Mouse (Mus musculus): ENCODE measurements around the gene Abhd11. TPM values are rescaled to one million over a fixed set of nuclear protein-coding genes. Genes with fewer than 3 reads are reported as not detected.
"Not testable (repeated sequence)": the region's sequence is repeated elsewhere in the genome, so short reads cannot be mapped to it uniquely, and the experiment has no call there.

The Abhd11 gene
- total RNA-seq, 2 experiments from 2014 or later, result 57.1 to 58.5 TPM

GRCm38 (mm10) chr5:135023344-135024173 lies 14.6 kb downstream of the Abhd11 start, which contains the start of gene Stx1a:
Stx1a (plus strand) TSS chr5:135023482.
- peak; percentile 87 for DNase-seq

GRCm38 (mm10) chr5:135024665-135025224 lies 15.8 kb downstream of the Abhd11 start:
- DNase-seq, result no peak

- no peak for DNase-seq
These were observed 16.9 kb downstream of the Abhd11 start for GRCm38 (mm10) chr5:135025899-135026298.

DNA sequence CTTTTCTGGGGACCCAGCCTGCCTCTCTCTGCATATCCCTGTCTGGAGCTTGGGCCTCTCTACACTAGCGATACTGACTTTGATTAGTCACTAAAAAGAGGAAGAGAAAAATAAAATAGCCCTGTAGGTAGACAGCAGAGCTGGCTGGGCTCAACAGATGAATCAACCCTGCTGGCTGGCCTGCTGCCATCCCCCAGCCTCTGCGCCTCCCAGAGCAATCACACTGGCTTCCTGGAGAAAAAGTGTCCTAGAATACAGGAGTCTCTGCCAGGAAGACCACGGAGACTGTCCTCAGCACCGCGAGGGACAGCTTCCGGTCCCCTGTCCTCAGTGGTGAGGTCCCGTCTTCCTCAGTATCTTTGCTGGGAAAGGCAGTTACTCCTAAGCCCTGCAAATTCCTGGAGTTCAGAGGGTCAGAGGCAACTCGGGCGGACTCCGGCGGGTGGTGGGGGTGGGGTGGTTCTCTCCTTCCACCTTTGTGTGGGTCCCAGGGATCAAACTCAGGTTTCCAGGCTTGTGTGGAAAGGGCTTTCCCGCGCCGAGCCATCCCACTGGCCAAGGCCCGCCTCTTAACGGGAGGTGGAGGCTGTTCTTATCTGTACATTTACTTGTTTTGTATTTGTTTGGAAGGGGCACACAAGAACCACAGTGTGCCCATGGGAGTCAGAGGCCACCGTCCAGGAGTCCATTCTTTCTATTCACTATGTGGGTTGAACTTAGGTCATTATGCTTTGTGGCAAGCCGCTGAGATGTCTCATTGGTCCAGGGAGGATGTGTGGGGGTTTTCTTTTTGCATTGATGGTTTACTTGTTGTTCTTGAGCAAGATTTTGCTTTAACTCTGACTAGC lies 20.3 kb downstream of the Abhd11 start:
- DNase-seq, result peak; percentile 30

DNA sequence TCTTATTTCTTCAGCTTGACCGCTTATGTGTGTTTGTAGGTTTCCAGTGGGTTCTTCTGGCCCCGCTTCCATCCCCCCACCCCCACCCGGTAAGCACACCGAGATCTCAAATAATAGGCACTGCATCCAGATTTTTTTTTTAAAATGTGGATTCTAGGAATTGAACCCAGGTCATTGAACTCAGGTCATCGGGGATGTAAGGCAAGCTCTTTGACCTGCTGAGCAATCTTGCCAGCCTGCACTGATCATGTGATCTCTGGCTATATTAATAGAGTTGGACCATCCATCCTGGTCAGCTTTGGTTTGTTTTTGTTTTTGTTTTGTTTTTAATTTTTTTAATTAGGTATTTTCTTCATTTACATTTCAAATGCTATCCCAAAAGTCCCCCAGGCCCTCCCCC lies 23.6 kb downstream of the Abhd11 start:
- no peak for DNase-seq

DNA sequence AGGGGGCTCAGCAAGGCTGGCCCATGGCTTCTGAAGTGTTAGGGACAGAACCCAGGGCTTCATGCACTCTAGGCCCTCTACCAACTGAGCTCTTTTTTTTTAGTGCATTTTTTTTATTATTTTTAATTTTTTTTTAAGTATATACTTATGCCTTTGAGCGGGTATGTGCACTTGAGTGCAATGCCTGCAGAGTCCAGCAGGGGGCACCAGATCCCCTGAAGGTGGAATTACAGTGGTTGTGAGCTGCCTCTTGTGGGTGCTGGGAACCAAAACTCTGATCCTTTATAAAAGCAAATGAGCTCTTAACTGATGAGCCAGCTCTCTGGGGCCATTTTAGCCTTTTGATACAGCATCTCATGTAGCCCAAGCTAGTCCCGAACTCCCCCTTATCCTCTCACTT lies 25.6 kb downstream of the Abhd11 start:
- no peak for DNase-seq

- no peak for DNase-seq
These were observed 26.8 kb downstream of the Abhd11 start for GRCm38 (mm10) chr5:135035608-135036359.

DNA sequence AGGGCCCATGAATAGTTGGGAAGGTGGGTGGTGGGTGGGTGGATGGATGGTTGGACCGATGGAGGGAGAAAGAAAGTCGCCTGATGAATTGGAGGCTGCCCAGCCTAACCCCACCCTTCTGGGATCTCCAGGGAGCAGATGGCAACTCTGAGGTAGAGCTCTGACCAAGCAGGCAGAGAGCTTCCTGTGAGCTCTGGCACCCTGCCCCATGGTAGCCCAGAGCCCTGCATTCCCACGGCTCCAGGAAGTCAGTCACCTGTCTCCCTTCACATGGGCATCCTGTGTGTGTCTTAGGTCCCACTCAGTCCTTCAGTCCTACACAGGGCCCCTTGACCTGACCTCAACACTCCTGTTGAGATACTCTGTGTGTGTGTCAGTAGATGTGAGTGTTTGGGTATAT lies 29.0 kb downstream of the Abhd11 start:
- DNase-seq, result no peak

DNA sequence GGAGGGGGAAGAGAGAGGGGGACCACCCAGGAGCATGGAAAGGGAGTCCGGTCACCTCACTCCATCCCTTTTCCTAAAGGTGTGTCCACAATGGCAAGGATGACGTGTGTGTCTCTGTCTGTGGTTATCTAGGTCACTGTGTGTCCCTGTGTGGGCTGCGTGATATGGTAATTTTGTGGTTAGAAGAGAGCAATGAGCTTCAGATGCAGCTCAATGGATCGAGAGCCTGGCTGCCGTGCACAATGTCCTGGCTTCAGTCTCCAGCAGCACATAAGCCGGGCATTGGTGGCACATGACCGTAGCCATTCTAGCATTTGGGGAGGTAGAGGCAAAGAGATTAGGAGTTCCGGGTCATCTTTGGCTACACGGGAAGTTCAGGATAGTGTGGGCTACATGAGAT lies 30.6 kb downstream of the Abhd11 start:
- DNase-seq, result no peak

DNA sequence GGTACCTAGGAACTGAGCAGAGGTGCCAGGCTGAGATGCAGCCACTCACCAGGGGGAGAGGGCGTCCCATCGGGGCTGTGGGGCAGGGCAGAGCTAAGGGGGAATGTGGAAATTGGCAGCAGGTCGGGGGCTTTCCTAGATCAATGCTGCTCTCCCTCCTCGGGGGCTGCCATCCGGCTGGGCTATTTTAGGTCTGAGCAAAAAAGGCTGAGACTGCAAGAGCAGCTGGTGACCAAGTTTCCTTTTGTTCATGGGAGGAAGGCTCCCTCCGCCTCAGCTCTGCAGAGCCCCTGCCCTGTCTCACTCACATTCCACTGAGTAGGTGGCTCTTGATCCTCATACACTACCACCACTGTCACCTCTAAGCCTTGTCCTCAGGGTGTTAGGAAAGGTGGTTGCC lies 31.1 kb downstream of the Abhd11 start:
- DNase-seq, result no peak

- no peak for DNase-seq
These were observed 31.8 kb downstream of the Abhd11 start for GRCm38 (mm10) chr5:135040777-135041176.

- no peak for DNase-seq
These were observed 33.3 kb downstream of the Abhd11 start for GRCm38 (mm10) chr5:135042105-135042788.

- DNase-seq, result no peak
These were observed 35.6 kb downstream of the Abhd11 start for GRCm38 (mm10) chr5:135044575-135044974.

- no peak for DNase-seq
These were observed 39.6 kb downstream of the Abhd11 start for GRCm38 (mm10) chr5:135048539-135048938.

GRCm38 (mm10) chr5:135049268-135049667 lies 40.3 kb downstream of the Abhd11 start:
- DNase-seq, result not testable (repeated sequence)

GRCm38 (mm10) chr5:135053356-135053755 lies 44.4 kb downstream of the Abhd11 start:
- DNase-seq, result no peak

Other genes with a start within 250 kb of the Abhd11 start
- not detected for gene Tmem270, start 102.4 kb upstream of the Abhd11 start, total RNA-seq (2021)
- gene Cldn13, start 93.6 kb upstream of the Abhd11 start, total RNA-seq (2021), result not detected
- gene Mettl27, start 76.8 kb upstream of the Abhd11 start, total RNA-seq (2021), result 1 to 10 TPM; 4.0 to 5.2 TPM
- gene Cldn4, start 62.2 kb upstream of the Abhd11 start, total RNA-seq (2021), result not detected
- gene Cldn3, start 22.9 kb upstream of the Abhd11 start, total RNA-seq (2021), result under 1 TPM in 1 of 2 experiments, not detected in 1; 0.21 TPM
- gene Stx1a, start 14.3 kb downstream of the Abhd11 start, total RNA-seq (2021), result 1 to 10 TPM in 1 of 2 experiments, under 1 TPM in 1; 0.69 to 1.5 TPM
- 10 to 100 TPM; 22.0 to 25.2 TPM for gene Dnajc30, start 55.0 kb downstream of the Abhd11 start, total RNA-seq (2021)
- 10 to 100 TPM; 21.7 to 27.4 TPM for gene Bud23, start 55.8 kb downstream of the Abhd11 start, total RNA-seq (2021)
- under 1 TPM in 1 of 2 experiments, not detected in 1; 0.41 TPM for gene Vps37d, start 69.1 kb downstream of the Abhd11 start, total RNA-seq (2021)
- 10 to 100 TPM; 72.1 to 80.3 TPM for gene Mlxipl, start 80.7 kb downstream of the Abhd11 start, total RNA-seq (2021)
- gene Tbl2, start 140.5 kb downstream of the Abhd11 start, total RNA-seq (2021), result 10 to 100 TPM in 1 of 2 experiments, 1 to 10 TPM in 1; 7.5 to 10.5 TPM
- gene Bcl7b, start 159.1 kb downstream of the Abhd11 start, total RNA-seq (2021), result 10 to 100 TPM; 27.1 to 27.4 TPM
- 10 to 100 TPM; 25.7 to 29.2 TPM for gene Baz1b, start 178.1 kb downstream of the Abhd11 start, total RNA-seq (2021)
- gene Fzd9, start 242.1 kb downstream of the Abhd11 start, total RNA-seq (2021), result 10 to 100 TPM; 13.0 to 35.9 TPM